Mouse (Mus musculus) c-Kit-positive CD71-positive TER-119-positive erythroid progenitor cells, embryonic 14.5 days (primary cell): ENCODE measurements around the gene Alox12.
A peak's percentile ranks its signal among the peaks of the same experiment; 100 is the strongest.

Source experiments
- DNase-seq: peaks from one replicate; pipeline ENCODE4 v3.0.0-alpha.2; 2013; ENCODE audit warnings: low spot score

Alox12 gene

GRCm38 (mm10) chr11:70220731-70221602 is 34.2 kb downstream of the Alox12 start, which contains the start of gene Slc16a13:
TSS of gene Slc16a13 (minus strand) at chr11:70221064.
- DNase-seq = peak; percentile 95

- DNase-seq = no peak
These were observed 34.8 kb downstream of the Alox12 start for GRCm38 (mm10) chr11:70220323-70220722.

- no peak for DNase-seq
These were observed 35.3 kb downstream of the Alox12 start for GRCm38 (mm10) chr11:70219873-70220272.

- no peak for DNase-seq
These were observed 36.2 kb downstream of the Alox12 start for GRCm38 (mm10) chr11:70218741-70219470.

GRCm38 (mm10) chr11:70218039-70218438 is 37.1 kb downstream of the Alox12 start:
- no peak for DNase-seq

GRCm38 (mm10) chr11:70216103-70216502 is 39.0 kb downstream of the Alox12 start:
- no peak for DNase-seq

GRCm38 (mm10) chr11:70215301-70215700 is 39.9 kb downstream of the Alox12 start:
- no peak for DNase-seq

- no peak for DNase-seq
These were observed 40.3 kb downstream of the Alox12 start for GRCm38 (mm10) chr11:70214856-70215209.

- DNase-seq = no peak
These were observed 40.8 kb downstream of the Alox12 start for GRCm38 (mm10) chr11:70214191-70214855.

- DNase-seq = no peak
These were observed 41.4 kb downstream of the Alox12 start for GRCm38 (mm10) chr11:70213736-70214135.

GRCm38 (mm10) chr11:70212896-70213295 is 42.3 kb downstream of the Alox12 start:
- no peak for DNase-seq

- no peak for DNase-seq
These were observed 42.7 kb downstream of the Alox12 start, which contains the start of gene Slc16a11 for GRCm38 (mm10) chr11:70212423-70212822. TSS of gene Slc16a11 (plus strand) at chr11:70212752.

GRCm38 (mm10) chr11:70211972-70212371 is 43.2 kb downstream of the Alox12 start:
- no peak for DNase-seq

GRCm38 (mm10) chr11:70210681-70211080 is 44.5 kb downstream of the Alox12 start:
- no peak for DNase-seq

- no peak for DNase-seq
These were observed 46.3 kb downstream of the Alox12 start for GRCm38 (mm10) chr11:70208778-70209388.

- DNase-seq = no peak
These were observed 47.9 kb downstream of the Alox12 start for GRCm38 (mm10) chr11:70207283-70207682.

GRCm38 (mm10) chr11:70206801-70207200 is 48.4 kb downstream of the Alox12 start:
- DNase-seq = no peak

GRCm38 (mm10) chr11:70201691-70202090 is 53.5 kb downstream of the Alox12 start:
- DNase-seq = peak; percentile 68

GRCm38 (mm10) chr11:70200036-70200608 is 55.0 kb downstream of the Alox12 start:
- DNase-seq = no peak

- no peak for DNase-seq
These were observed 56.0 kb downstream of the Alox12 start for GRCm38 (mm10) chr11:70199107-70199506.

- DNase-seq = no peak
These were observed 56.8 kb downstream of the Alox12 start for GRCm38 (mm10) chr11:70198332-70198731.
